Mouse (Mus musculus): ENCODE measurements at regions not wholly inside any gene's neighbourhood (a gene's known extent, or its start where the extent isn't known, plus 50 kb on each side); places are given as distances from the start of the nearest gene placed in this dataset.

GRCm38 (mm10) chr14:24781674-24782073 is 294.7 kb downstream of the Rps24 start:
- TF ChIP-seq POLR2A (IDR thresholded peaks at IDR 0.05; ENCODE audit: insufficient read depth, low read depth, low read length) = no peak
- no peak for TF ChIP-seq CTCF (IDR thresholded peaks at IDR 0.05; ENCODE audit: insufficient read depth, low read depth, low read length)

All from olfactory bulb, adult 2 months (tissue).